Mouse (Mus musculus) liver, embryonic 16.5 days (tissue): ENCODE data around the gene Phyhd1. TPM values are rescaled to one million over a fixed set of nuclear protein-coding genes. Genes with fewer than 3 reads are reported as not detected.
A peak's percentile ranks its signal among the peaks of the same experiment; 100 is the strongest.

ENCODE experiments used
- ATAC-seq: fragments of 200-750 bp; cut with Nextera tagmentation; 2 replicates; pipeline ENCODE4 v1.8.0; 2017; ENCODE audit warnings: low read depth, mild to moderate bottlenecking, moderate number of reproducible peaks, moderate library complexity
- H3K27ac ChIP-seq: fragments of 300-500 bp; sonication (generic); 2 replicates; pipeline ENCODE4 v1.5.1; 2014; ENCODE audit warnings: mild to moderate bottlenecking, low read length
- H3K27me3 ChIP-seq: fragments of 300-500 bp; sonication (generic); 2 replicates; pipeline ENCODE4 v1.6.1; 2014; ENCODE audit warnings: low read depth, low read length, mixed read lengths; ENCODE audit not compliant: control insufficient read depth, insufficient read depth
- H3K36me3 ChIP-seq: fragments of 300-500 bp; sonication (generic); 2 replicates; pipeline ENCODE4 v1.6.1; 2014; ENCODE audit warnings: mild to moderate bottlenecking; ENCODE audit not compliant: control insufficient read depth, insufficient read depth
- H3K4me1 ChIP-seq: fragments of 300-500 bp; sonication (generic); 2 replicates; pipeline ENCODE4 v1.6.1; 2014; ENCODE audit warnings: low read depth, low read length, mixed read lengths; ENCODE audit not compliant: control insufficient read depth
- H3K4me2 ChIP-seq: fragments of 300-500 bp; sonication (generic); 2 replicates; pipeline ENCODE4 v1.6.1; 2014; ENCODE audit warnings: low read depth, low read length, mixed read lengths
- H3K4me3 ChIP-seq: fragments of 300-500 bp; sonication (generic); 2 replicates; pipeline ENCODE4 v1.5.1; 2014; ENCODE audit warnings: low read depth, mild to moderate bottlenecking, low read length
- H3K9ac ChIP-seq: fragments of 300-500 bp; sonication (generic); 2 replicates; pipeline ENCODE4 v1.6.1; 2014; ENCODE audit warnings: low read depth, low read length
- H3K9me3 ChIP-seq: fragments of 300-500 bp; sonication (generic); replicated peaks from 2 replicates; pipeline ENCODE4 v1.6.1; 2016; ENCODE audit warnings: low read length; ENCODE audit not compliant: control insufficient read depth
- WGBS: fragments of 180-500 bp; shearing (Covaris S2); extraction: QIAGEN DNeasy Blood & Tissue Kit; methylation state at CpG from one replicate; pipeline ENCODE4 v1.1.7; 2014; ENCODE audit not compliant: insufficient replicate concordance; 5-methylcytosine and 5-hydroxymethylcytosine counted together
- polyA plus RNA-seq: library from polyadenylated mRNA; unstranded; fragments of >200 nt; fragmentation: Nextera tagmentation; extraction: Ambion mirVana; gene quantifications from 2 replicates; pipeline ENCODE4 v1.2.1, GENCODE M21; 2015

Phyhd1 gene
- polyA plus RNA-seq, 1 experiment from 2014 or later, result 16.0 TPM

DNA sequence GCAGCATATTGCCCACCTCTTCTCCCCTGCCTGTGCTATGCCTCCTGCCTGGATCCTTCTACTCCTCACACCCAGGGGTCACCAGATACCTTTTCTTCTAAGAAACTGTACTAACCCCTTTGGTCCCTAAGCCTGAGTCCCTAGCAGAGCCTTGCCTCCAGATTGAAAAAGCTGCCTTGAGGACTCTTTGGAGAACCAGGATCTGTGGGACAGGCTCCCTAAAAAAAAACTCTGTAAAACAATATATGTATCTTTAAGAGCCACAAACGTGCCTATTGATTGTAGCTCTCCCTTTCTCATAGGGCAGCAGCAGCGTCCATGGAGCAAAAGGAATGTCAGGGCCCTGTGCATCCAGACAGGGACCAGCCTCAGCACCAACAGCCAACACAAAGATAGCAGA lies 25.7 kb upstream of the Phyhd1 start, which contains the start of gene Gm28035:
Gene Gm28035, plus strand, starts transcription at position 301 of the 400 bp plus-strand sequence.
- WGBS, result 58% methylated on average over 2 of the region's 2 CpGs
- Histone ChIP-seq H3K27ac (peak within 1 kb of the TSS; percentile 77), H3K4me3 (peak within 1 kb of the TSS; percentile 94), H3K27me3 (no peaks in the 10 kb centered on the region), H3K9me3 (no peaks in the 10 kb centered on the region), H3K9ac (peak within 1 kb of the TSS; percentile 95), H3K4me1 (peaks cover 43% of the 10 kb centered on the region), H3K36me3 (peaks cover 16% of the 10 kb centered on the region), H3K4me2 (peak within 1 kb of the TSS; percentile 86)
- no peak for ATAC-seq

DNA sequence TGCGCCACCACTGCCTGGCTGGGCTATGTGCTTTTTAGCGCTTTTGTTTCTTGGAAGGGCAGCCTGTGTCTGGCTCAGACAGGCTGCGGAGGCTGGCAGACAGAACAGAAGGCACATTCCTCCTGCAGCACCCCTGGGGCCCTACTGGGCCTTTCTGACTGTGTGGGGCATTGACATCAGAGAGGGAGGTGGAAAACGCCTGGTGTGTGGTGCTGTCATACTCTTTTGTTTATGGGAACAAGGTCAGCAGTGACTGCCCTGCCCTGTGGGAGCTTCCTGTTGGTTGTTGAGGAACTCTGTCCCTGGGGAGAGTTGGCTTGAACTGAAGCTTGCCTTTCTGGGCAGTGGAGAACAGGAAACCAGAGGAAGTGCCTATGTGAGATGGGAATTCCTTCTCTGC lies 23.5 kb upstream of the Phyhd1 start:
- WGBS, result 60% methylated on average over 4 of the region's 4 CpGs
- Histone ChIP-seq H3K27ac (peak overlapping the region; percentile 39; the same call in 1 of the 2 replicates), H3K27me3 (no peaks in the 10 kb centered on the region), H3K36me3 (peaks cover 16% of the 10 kb centered on the region), H3K4me3 (no peak overlapping the region), H3K4me1 (peaks cover 44% of the 10 kb centered on the region), H3K4me2 (no peak overlapping the region), H3K9me3 (no peaks in the 10 kb centered on the region), H3K9ac (no peak overlapping the region)
- no peak for ATAC-seq

DNA sequence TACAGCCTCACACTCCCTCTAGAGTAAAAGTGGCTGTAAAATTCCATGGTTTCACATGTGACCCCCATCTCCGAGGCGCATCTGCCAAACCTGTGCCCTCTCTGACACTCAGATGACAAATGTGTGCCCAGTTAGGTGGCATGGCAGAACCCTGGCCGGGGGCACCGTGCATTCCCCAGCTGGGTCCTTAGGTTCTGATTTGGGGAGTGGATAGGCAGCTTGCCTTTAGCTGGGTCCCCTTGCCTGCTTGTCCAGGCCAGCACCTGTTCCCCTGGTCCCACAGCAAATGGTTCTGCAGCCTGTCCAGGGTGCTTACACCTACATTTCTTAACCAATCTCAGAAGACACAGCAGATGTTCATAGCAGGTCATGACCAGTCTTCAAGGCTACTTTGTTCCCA lies 22.6 kb upstream of the Phyhd1 start:
- 90% methylated on average over 4 of the region's 4 CpGs for WGBS
- H3K36me3 ChIP-seq, result peaks cover 16% of the 10 kb centered on the region
- no peak overlapping the region for H3K27ac ChIP-seq

DNA sequence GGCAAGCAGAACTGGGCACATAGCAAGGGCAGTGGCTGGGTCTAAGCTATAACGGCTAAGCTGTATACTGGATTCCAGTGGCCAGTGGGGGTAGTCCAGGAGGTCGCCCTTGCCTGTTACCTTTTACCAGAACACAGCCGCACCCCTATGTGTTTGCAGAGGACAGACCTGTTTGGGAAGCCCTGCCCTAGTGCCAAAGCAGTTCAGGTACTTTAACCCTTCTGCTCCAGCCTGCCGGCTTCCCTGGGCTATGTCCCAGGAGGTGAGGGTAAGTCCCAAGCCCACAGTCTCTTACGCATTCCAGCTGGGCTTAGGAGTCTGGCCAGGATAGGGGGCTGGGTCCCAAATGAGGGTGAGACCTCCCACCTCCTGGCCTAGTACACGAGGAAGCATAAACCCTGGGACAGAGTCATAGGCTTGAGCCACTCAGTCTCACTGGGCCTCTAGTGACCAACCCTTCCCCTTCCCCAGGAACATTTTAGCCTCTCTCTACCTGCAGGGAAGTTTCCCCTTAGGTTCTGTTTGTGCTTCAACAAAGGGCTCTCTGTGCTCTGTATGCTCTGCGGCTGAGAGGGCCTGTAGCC lies 21.3 kb upstream of the Phyhd1 start:
- 73% methylated on average over 7 of the region's 7 CpGs for WGBS
- no peak overlapping the region for H3K9ac ChIP-seq
- no peak overlapping the region for H3K4me2 ChIP-seq
- no peaks in the 10 kb centered on the region for H3K27me3 ChIP-seq
- peaks cover 28% of the 10 kb centered on the region for H3K4me1 ChIP-seq
- peaks cover 22% of the 10 kb centered on the region for H3K36me3 ChIP-seq
- no peak overlapping the region for H3K4me3 ChIP-seq
- H3K27ac ChIP-seq, result no peak overlapping the region
- ATAC-seq, result peak; percentile 39
- H3K9me3 ChIP-seq, result no peaks in the 10 kb centered on the region

More for the DNA sequence above, 22.6 kb upstream of the Phyhd1 start:
- Histone ChIP-seq H3K9me3 (no peaks in the 10 kb centered on the region), H3K4me2 (no peak overlapping the region), H3K4me1 (peaks cover 41% of the 10 kb centered on the region), H3K4me3 (no peak overlapping the region), H3K9ac (no peak overlapping the region), H3K27me3 (no peaks in the 10 kb centered on the region)
- no peak for ATAC-seq

DNA sequence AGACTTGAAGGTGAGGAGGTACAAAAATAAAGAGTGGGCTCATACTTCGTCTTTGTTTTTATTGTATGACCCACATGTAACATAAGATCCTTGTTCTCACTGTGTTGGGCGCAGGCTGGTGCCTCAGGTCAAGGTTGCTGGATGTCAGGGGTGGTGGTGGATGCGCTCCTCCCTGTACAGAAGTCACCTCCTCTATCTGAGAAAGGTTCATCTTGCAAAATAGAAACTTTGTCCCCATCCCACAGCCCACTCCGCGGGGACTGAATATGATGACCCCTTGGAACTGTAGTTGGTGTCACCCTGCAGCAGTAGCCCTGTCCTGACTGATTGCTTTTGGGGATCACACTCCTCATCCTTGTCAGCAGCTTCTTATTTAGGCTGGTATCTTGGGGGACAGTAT lies 19.0 kb upstream of the Phyhd1 start:
- 0 out of 2 replicates have a peak, but pooled peaks have one; percentile 6 for ATAC-seq
- no peak overlapping the region for H3K4me3 ChIP-seq
- H3K27ac ChIP-seq, result no peak overlapping the region
- H3K4me2 ChIP-seq, result no peak overlapping the region
- peaks cover 26% of the 10 kb centered on the region for H3K4me1 ChIP-seq
- no peaks in the 10 kb centered on the region for H3K9me3 ChIP-seq
- peaks cover 12% of the 10 kb centered on the region; the same call in 1 of the 2 replicates for H3K36me3 ChIP-seq
- H3K9ac ChIP-seq, result no peak overlapping the region
- 75% methylated on average over 5 of the region's 5 CpGs for WGBS
- no peaks in the 10 kb centered on the region for H3K27me3 ChIP-seq

DNA sequence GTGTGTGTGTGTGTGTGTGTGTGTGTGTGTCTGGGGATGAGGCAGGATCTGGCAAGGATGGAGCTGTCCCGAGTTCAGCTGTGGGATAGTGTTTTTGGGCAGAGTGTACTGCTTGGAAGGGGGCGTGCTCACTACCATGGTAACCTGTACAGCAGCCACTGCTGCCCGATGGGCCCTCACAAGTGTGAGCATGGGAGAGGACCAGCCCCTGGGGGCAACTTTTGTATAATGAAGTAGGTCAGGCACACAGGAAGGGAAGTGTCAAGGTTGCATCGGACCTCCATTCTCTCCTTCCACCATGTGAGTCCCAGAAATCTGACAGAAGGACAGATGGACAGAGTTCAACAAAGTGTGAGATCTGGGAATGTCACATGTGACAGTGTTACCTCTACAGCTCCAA lies 18.3 kb upstream of the Phyhd1 start:
- ATAC-seq, result no peak
- no peak overlapping the region for H3K27ac ChIP-seq
- WGBS, result 79% methylated on average over 4 of the region's 4 CpGs
- peaks cover 12% of the 10 kb centered on the region; the same call in 1 of the 2 replicates for H3K36me3 ChIP-seq
- H3K9me3 ChIP-seq, result no peaks in the 10 kb centered on the region
- H3K4me1 ChIP-seq, result peaks cover 23% of the 10 kb centered on the region
- H3K4me2 ChIP-seq, result no peak overlapping the region
- no peak overlapping the region for H3K9ac ChIP-seq
- H3K27me3 ChIP-seq, result no peaks in the 10 kb centered on the region
- H3K4me3 ChIP-seq, result no peak overlapping the region

DNA sequence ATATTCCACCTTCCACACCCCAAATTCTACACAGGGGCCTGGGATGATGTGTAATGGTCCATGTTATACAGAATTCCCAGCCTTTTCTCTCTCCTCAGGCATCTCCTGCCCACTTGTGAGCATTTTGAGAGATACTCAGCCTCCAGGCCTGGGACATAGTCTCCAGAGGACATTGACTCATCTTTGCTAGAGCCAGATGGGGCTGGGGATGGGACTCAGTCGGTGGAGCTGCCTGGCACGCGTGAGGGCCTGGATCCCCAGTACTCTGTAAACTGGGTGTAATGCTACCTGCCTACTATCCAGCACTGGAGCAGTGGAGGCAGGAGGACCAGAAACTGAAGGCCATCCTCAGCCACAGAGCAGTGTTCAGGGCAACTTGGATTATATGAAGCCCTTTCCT lies 16.8 kb upstream of the Phyhd1 start:
- Histone ChIP-seq H3K4me1 (peaks cover 17% of the 10 kb centered on the region), H3K27me3 (no peaks in the 10 kb centered on the region), H3K9ac (no peak overlapping the region), H3K9me3 (no peaks in the 10 kb centered on the region), H3K27ac (no peak overlapping the region), H3K4me3 (no peak overlapping the region), H3K4me2 (no peak overlapping the region), H3K36me3 (peaks cover 6% of the 10 kb centered on the region; the same call in 1 of the 2 replicates)
- ATAC-seq, result no peak
- 80% methylated on average over 3 of the region's 3 CpGs for WGBS

DNA sequence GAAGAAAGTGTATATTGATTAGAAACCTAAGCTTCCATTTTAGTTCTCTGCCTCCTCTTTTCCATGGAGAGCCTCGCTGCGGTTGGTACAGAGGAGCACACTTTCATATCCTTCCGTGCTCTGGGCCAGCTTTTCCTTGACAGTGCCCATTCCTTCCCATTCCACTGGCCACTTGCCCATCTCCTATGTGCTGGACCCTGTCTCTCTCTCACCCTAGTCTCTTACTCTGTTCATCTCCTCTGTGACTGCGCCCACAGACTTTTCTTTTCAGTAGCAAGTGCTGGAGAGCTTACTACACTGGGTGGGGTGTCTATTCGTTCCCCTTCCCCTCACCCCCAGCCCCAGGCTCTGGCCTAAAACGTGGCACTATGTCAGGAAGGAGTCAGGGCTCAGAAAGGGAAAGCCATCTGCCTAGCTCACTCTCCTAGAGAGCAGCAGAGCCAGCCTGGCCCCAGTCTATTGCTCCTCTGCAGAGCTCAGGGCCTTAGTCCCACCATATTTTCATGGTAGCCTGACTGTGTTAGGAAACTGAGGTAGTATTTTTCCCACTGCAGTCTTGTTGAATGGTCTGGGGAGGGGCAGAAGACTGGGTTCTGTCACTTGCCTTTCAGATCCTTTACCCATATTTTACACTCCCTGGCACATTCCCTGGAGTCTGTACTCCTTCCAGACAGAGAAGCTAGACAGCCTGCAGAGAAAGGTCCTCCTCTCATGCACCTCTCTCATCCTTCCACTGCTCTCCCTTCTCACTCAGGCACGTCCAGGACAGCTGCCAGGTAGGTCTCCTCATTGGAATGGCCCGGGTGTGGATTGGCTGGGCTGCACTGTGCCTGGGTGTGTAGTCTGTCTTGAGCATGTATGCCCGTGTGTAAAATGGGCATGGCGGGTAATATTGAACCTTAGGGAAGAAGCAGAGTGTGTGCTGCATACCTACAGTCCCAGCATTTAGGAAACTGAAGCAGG lies 15.6 kb upstream of the Phyhd1 start:
- H3K4me1 ChIP-seq, result peaks cover 16% of the 10 kb centered on the region
- no peak for ATAC-seq
- peaks cover 12% of the 10 kb centered on the region for H3K36me3 ChIP-seq
- H3K9me3 ChIP-seq, result no peaks in the 10 kb centered on the region
- WGBS, result 77% methylated on average over 10 of the region's 10 CpGs
- H3K4me2 ChIP-seq, result no peak overlapping the region
- no peak overlapping the region for H3K27ac ChIP-seq
- H3K4me3 ChIP-seq, result no peak overlapping the region
- no peaks in the 10 kb centered on the region for H3K27me3 ChIP-seq
- no peak overlapping the region for H3K9ac ChIP-seq
